Mouse (Mus musculus): ENCODE results near the gene Pacsin1.

DNA sequence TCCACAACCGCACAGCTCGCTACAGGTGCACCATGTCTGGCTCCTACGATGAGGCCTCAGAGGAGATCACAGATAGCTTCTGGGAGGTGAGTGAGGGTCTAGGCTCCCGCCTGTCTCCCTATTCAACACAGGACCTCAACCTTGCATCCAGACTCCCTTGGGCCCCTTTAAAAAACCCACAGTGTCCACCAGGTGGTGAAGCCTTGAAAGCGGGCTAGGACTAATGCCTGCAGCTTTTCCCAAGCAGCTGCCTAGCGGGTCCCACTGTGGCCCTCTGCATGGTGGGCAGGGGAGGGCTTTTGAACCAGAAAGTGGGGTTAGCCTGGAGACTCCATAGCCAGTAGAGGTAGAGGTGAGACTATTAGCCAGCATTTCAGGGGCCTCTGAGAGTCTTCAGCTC is 46.5 kb downstream of the Pacsin1 start:
- no peak for TF ChIP-seq CTCF (IDR thresholded peaks at IDR 0.05; ENCODE audit: borderline replicate concordance, control insufficient read depth, extremely low read depth, insufficient read depth, low read length, poor library complexity)
- no peak for TF ChIP-seq POLR2A (IDR thresholded peaks at IDR 0.05; ENCODE audit: control insufficient read depth, extremely low read depth, insufficient read depth, low read length, poor library complexity)

All from thymus, adult 2 months (tissue).